Mouse (Mus musculus) frontal cortex, adult (tissue): ENCODE measurements around the gene Ccdc88b.
"Not testable (repeated sequence)": the region's sequence is repeated elsewhere in the genome, so short reads cannot be mapped to it uniquely, and the experiment has no call there.

Experiments used
- ATAC-seq: cut with Nextera tagmentation; 2 replicates; pipeline ENCODE4 v1.9.2; 2017; ENCODE audit warnings: mild to moderate bottlenecking, moderate library complexity, mixed read lengths; ENCODE audit not compliant: low TSS enrichment

Ccdc88b gene

DNA sequence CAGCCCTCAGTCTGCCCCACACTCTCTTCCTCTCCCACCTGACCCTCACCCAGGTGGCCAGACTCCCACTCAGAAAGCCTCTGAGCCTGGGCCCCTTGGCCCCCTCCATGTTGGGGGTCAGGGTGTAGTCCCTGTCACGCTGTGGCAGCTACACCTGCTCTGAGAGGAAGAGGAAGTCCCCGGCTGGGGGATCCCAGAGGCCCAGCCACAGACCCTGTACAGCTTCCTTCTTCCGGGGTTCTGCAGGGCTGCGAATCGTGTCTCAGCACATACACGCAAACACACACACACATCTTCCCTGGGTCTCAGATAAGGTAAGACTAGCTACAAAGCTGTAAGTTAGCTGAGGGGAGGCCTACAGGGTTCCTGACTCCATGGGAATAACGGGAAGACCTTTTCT, at the start of gene Ccdc88b:
Ccdc88b (minus strand) TSS at position 181 of the 400 bp plus-strand sequence.
- no peak for ATAC-seq

DNA sequence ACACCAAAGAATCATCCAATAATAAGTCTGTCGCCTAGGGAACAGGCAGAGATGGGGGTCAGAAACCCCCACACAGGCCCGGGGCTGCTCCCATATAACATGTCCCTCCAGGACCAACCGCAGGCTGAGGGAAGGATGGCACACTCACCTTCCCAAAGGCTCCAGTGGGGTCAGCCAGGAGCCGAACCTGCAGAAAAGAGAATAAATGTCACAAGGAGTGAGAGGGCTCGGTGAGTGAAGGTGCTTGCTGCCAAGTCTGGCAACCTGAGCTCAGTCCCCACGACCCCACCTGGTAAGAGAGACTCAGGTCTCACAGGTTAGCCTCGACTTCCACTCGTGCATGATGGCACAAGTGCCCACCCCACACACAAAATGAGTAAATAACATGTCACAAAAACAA, 49.1 kb upstream of the Ccdc88b start:
- no peak for ATAC-seq

- ATAC-seq = no peak
Observed at GRCm38 (mm10) chr19:6906199-6906598, 48.2 kb upstream of the Ccdc88b start.

DNA sequence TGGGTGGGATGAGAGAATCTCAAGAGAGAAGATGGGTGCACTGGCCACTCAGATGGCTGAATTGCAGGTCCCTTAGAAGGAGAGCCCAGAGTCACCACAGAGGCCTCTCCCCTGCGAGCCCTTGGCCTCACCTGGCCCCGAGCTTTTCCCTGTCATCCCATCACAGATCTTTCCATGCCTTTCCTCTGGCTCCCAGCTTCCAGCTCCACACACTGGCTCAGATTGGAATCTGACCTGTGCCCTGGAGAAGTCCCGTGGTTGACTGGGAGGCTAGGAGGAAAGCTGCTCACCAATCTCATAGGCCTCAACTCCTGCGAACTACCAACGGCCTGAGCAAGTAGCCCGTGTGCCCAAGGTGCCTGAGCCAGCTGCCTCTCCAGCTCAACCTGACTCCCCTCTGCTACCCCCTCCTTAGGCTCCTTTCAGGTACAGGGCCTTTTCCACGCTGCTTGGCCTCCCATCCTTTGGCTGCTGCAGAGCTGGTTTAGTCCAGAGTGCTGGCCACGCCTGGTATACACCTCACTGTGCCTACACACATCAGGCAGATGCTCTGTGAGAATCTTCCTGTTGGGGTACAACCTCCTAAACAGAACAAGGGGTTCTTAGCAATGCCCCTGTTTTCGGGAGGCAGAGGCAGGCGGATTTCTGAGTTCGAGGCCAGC, 47.6 kb upstream of the Ccdc88b start:
- no peak for ATAC-seq

- no peak for ATAC-seq
Observed at GRCm38 (mm10) chr19:6904846-6905245, 46.8 kb upstream of the Ccdc88b start.

DNA sequence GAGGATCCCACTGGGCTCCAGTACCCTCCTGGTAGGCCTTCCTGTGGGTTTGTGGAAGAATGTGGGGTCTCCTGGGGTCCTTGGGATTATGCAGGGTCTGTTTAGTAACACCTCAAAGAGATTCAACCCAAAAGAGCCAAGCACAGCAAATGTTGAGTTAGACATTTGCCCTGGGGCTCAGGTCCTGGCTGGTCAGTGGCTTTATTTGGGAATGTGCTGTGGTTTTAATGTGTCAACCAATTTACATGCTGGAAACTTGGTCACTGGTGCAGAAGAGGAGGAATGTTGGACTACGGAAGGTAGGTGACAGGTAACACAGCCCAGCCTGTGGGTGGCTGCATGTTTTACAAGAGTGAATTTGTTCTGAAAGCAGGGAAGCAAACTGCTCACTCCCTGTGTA, 45.0 kb upstream of the Ccdc88b start:
- no peak for ATAC-seq

- no peak for ATAC-seq
Observed at GRCm38 (mm10) chr19:6899641-6900040, 41.6 kb upstream of the Ccdc88b start.

DNA sequence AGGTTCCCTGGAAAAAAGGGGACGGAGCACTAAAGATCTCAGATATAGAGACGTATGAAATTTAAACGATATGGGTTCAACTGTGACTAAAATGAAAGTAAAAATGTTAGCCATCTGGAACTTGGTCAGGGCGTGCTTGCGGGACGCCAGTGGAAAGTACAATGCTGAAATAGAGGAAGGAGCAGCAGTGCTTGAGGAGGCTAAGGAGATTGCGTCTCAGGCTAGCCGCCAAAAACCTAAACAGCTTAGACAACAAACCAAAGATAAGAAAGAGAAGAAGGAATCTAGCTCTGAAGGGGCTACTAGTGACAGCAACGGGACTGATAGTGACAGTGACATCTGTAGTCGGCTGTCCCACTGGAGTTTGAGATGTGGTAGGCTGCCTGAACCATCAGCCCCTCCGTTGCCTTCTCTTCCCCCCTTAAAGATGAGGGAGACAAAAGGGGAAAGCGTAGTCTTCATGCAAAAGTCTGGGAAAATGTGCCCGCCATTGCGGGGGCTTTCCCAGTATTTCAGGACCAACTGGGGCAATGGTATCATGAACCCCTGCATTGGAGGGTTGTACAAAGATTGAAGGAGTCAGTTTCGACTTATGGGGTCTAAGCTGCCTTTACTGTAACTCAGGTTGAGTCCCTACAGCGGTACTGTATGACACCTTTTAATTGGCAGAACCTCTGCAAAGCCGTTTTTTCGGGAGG, 37.7 kb upstream of the Ccdc88b start:
- ATAC-seq = not testable (repeated sequence)

GRCm38 (mm10) chr19:6893731-6894451, 35.9 kb upstream of the Ccdc88b start:
- no peak for ATAC-seq

GRCm38 (mm10) chr19:6892512-6892911, 34.5 kb upstream of the Ccdc88b start:
- no peak for ATAC-seq

DNA sequence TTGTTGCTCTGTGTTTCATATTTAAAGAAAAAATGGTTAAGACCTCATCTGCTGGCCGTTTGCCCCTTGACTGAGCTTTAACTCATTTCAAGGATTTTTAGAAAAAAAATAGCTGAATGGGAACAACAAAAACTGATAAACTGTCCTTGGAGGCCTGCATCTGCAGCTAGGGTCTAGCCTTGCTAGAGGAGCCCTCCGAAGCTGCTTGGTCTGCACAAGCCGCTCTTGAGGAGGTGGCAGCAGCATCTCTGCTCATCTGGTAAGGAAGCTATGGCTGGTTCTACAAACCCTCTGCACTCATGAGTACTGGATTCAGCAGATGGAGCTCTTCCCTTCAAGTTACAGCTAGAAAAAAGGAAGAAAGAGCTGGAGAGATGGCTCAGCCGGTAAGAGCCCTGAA, 20.0 kb upstream of the Ccdc88b start:
- no peak for ATAC-seq

DNA sequence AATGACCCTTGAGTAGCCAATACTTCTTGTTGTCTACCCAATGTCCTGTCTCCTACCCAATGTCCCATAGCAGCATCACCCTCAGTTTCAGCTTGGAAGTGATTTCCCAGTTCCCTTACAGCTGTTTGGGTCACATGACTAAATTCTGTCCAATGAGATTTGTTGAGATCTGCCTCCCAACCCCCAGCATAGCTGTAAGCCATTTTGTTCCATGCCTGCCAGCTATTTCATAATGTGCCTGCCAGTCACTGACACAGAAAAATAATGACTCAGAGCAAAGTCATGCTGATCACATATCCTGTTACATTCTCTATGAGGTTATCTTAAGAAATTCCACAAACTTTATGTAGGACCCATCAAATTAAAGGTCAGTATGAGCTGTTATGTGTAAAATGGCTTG, 18.8 kb upstream of the Ccdc88b start:
- ATAC-seq = no peak

GRCm38 (mm10) chr19:6875834-6876233, 17.8 kb upstream of the Ccdc88b start:
- ATAC-seq = peak; percentile 62; the same call in 1 of the 2 replicates

- ATAC-seq = no peak
Observed at GRCm38 (mm10) chr19:6874257-6874656, 16.2 kb upstream of the Ccdc88b start.

DNA sequence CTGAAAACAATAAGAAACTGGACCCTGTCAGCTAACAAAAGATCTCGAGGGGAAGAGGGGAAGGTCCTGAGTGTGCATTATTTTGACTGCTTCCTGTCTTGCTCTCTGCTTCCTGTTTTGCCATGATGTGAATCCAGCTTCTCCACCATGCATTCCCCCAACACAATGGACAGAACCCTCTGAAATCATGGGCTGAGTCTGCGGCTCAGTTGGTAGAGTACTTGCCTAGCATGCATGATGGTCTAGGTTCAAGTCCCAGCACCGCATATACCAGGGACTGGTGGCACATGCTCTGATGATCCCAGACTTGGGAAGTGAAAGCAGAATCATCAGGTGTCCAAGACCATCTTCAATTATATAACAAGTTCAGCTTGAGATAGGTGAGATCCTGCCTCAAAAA, 14.7 kb upstream of the Ccdc88b start:
- ATAC-seq = no peak

GRCm38 (mm10) chr19:6871574-6872271, 13.7 kb upstream of the Ccdc88b start:
- ATAC-seq = no peak

DNA sequence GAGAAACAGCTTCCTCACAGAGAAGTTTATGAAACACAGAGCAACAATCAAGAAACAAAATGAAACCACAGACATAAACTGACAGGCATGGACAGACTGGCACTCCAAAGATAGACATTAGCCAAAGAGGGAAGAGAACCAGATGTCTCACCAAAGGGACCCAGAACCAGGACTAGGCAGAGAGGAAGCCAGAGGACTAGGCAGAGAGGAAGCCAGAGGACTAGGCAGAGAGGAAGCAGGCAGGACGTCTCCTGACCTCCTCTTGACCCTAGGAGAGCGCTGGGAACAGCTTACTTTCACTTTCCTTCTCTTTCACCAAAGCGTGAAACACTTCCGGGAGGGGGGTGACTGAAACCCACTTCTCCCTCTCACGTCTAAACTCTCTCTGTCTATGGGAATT, 11.3 kb upstream of the Ccdc88b start:
- peak; percentile 16; the same call in 1 of the 2 replicates for ATAC-seq

DNA sequence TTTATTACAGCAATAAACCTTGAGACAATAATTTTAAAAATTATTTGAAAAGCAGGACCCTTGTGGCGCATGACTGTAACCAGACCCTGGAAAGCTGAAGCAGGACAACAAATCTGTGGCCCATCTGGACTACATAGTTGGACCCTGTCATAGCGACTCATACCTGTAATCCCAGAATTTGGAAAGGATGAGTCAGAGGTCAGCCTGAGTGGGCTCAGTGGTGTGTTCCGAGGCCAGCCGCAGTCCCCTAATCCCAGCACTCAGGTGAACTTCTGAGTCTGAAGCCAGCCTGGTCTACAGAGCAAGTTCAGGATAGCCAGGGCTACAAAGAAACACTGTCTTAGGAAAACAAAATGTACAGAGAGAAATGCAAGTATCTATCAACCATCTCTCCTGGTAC, 3.4 kb upstream of the Ccdc88b start:
- ATAC-seq = no peak

DNA sequence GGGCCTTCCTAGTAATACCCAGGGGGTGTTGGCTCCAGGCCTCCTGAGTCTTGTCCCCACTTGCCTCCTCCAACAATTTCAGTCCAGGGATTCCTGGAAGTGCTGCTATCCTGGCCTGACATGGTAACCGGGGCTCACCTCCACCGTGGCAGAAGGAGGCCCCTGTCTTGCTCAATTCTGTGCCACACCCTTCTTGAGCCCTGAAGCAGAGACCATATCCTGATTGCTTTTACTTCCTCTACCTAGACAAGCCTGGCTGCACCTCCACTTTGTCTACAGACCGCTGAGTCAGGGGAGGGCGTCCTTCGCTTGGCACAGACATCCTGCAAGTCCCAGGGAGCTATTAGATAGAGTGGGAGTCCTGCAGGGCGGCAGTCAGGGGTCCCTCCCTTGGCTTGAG, 2.7 kb upstream of the Ccdc88b start:
- no peak for ATAC-seq

DNA sequence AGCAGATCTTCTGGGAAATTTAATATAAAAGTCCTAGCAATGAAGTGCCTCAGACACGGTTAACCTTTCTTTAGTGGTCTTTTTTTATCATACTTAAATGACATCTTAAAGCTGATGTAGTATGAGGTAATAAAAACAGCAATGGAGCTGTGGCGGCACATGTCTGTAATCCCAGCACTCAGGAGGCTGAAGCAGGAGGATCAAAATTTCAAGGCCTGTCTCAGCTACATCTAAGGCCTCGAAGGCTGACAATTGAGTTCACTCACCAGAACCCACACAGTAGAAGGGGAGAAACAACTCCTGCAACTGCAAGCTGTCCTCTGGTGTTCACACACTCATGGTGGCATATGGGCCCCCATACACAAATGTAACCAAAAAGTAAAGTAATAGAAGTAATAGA, 2.0 kb upstream of the Ccdc88b start:
- no peak for ATAC-seq

DNA sequence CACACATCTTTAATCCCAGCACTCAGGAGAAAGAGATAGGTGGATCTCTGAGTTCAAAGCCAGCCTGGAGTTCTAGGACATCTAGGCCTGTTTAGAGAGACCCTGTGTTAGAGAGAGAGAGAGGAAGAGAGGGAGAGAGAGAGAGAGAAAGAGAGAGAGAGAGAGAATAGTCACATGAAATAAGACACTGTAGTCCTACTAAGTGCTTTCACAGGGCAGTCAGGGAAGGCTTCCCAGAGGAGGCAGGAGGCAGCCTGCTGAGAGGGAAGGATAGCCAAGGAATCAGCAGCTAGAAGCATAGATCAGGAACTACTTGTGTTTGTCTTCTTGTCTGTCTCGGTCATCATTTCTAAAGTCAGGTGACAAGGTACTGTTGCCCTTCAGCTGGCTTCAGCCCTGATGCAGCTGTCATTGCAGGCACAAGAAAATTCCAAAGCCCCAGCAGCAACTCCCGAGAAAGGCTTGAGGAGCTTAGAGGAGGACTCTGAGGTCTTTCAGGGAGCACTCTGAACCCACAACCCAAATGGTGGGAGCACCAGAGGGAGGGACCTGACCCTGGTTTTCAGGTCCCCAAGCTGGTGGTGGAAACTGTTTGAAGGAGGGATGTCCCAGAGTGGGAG, 1.1 kb upstream of the Ccdc88b start:
- no peak for ATAC-seq
